Mouse (Mus musculus): Measurements from ENCODE around the gene Brf1. TPM values are rescaled to one million over a fixed set of nuclear protein-coding genes. Genes with fewer than 3 reads are reported as not detected.
A peak's percentile ranks its signal among the peaks of the same experiment; 100 is the strongest.

Brf1 gene
- polyA plus RNA-seq, 1 experiment: 24.7 TPM

- H3K9ac ChIP-seq (ENCODE audit: low read depth, poor library complexity, severe bottlenecking): no peak overlapping the region
- no peaks in the 10 kb centered on the region for H3K36me3 ChIP-seq (ENCODE audit: control insufficient read depth, insufficient read depth, low read length, poor library complexity, severe bottlenecking)
- no peak overlapping the region for H3K27ac ChIP-seq (ENCODE audit: insufficient read depth, low read length)
- H3K9me3 ChIP-seq (replicated peaks; ENCODE audit: control insufficient read depth, insufficient read depth, low read length, poor library complexity, severe bottlenecking): no peaks in the 10 kb centered on the region
- no peak overlapping the region for H3K4me3 ChIP-seq (ENCODE audit: low read depth, low read length)
- no peaks in the 10 kb centered on the region for H3K4me1 ChIP-seq (ENCODE audit: control insufficient read depth, insufficient read depth, low read length)
- TF ChIP-seq POLR2A (IDR thresholded peaks at IDR 0.05; ENCODE audit: insufficient read depth, low read length): no peak
- TF ChIP-seq EP300 (IDR thresholded peaks at IDR 0.05; ENCODE audit: insufficient read depth, low read depth, low read length): no peak
- no peak for TF ChIP-seq CTCF (IDR thresholded peaks at IDR 0.05; ENCODE audit: low read depth, low read length)
- no peaks in the 10 kb centered on the region for H3K27me3 ChIP-seq (ENCODE audit: control insufficient read depth, insufficient read depth, low read length, poor library complexity, severe bottlenecking)
Observed at GRCm38 (mm10) chr12:113012443-113012842, 11.9 kb upstream of the Brf1 start.

GRCm38 (mm10) chr12:113011702-113012360 is 11.3 kb upstream of the Brf1 start:
- Histone ChIP-seq H3K9ac (ENCODE audit: low read depth, poor library complexity, severe bottlenecking) (no peak overlapping the region), H3K9me3 (replicated peaks; ENCODE audit: control insufficient read depth, insufficient read depth, low read length, poor library complexity, severe bottlenecking) (no peaks in the 10 kb centered on the region), H3K4me3 (ENCODE audit: low read depth, low read length) (no peak overlapping the region), H3K27ac (ENCODE audit: insufficient read depth, low read length) (no peak overlapping the region), H3K36me3 (ENCODE audit: control insufficient read depth, insufficient read depth, low read length, poor library complexity, severe bottlenecking) (no peaks in the 10 kb centered on the region), H3K27me3 (ENCODE audit: control insufficient read depth, insufficient read depth, low read length, poor library complexity, severe bottlenecking) (no peaks in the 10 kb centered on the region), H3K4me1 (ENCODE audit: control insufficient read depth, insufficient read depth, low read length) (no peaks in the 10 kb centered on the region)
- TF ChIP-seq EP300 (IDR thresholded peaks at IDR 0.05; ENCODE audit: insufficient read depth, low read depth, low read length) (no peak), POLR2A (IDR thresholded peaks at IDR 0.05; ENCODE audit: insufficient read depth, low read length) (no peak), CTCF (IDR thresholded peaks at IDR 0.05; ENCODE audit: low read depth, low read length) (no peak)

GRCm38 (mm10) chr12:113004993-113005392 is 4.5 kb upstream of the Brf1 start:
- Histone ChIP-seq H3K27ac (ENCODE audit: insufficient read depth, low read length) (no peak overlapping the region), H3K4me3 (ENCODE audit: low read depth, low read length) (no peak overlapping the region), H3K27me3 (ENCODE audit: control insufficient read depth, insufficient read depth, low read length, poor library complexity, severe bottlenecking) (no peaks in the 10 kb centered on the region), H3K4me1 (ENCODE audit: control insufficient read depth, insufficient read depth, low read length) (no peaks in the 10 kb centered on the region), H3K9ac (ENCODE audit: low read depth, poor library complexity, severe bottlenecking) (no peak overlapping the region), H3K9me3 (replicated peaks; ENCODE audit: control insufficient read depth, insufficient read depth, low read length, poor library complexity, severe bottlenecking) (no peaks in the 10 kb centered on the region), H3K36me3 (ENCODE audit: control insufficient read depth, insufficient read depth, low read length, poor library complexity, severe bottlenecking) (no peaks in the 10 kb centered on the region)
- TF ChIP-seq EP300 (IDR thresholded peaks at IDR 0.05; ENCODE audit: insufficient read depth, low read depth, low read length) (no peak), CTCF (IDR thresholded peaks at IDR 0.05; ENCODE audit: low read depth, low read length) (peak; percentile 60)

GRCm38 (mm10) chr12:113004011-113004410 is 3.5 kb upstream of the Brf1 start:
- Histone ChIP-seq H3K27me3 (ENCODE audit: control insufficient read depth, insufficient read depth, low read length, poor library complexity, severe bottlenecking) (no peaks in the 10 kb centered on the region), H3K9me3 (replicated peaks; ENCODE audit: control insufficient read depth, insufficient read depth, low read length, poor library complexity, severe bottlenecking) (no peaks in the 10 kb centered on the region), H3K9ac (ENCODE audit: low read depth, poor library complexity, severe bottlenecking) (no peak overlapping the region), H3K27ac (ENCODE audit: insufficient read depth, low read length) (no peak overlapping the region), H3K36me3 (ENCODE audit: control insufficient read depth, insufficient read depth, low read length, poor library complexity, severe bottlenecking) (no peaks in the 10 kb centered on the region), H3K4me3 (ENCODE audit: low read depth, low read length) (no peak overlapping the region), H3K4me1 (ENCODE audit: control insufficient read depth, insufficient read depth, low read length) (no peaks in the 10 kb centered on the region)
- TF ChIP-seq CTCF (IDR thresholded peaks at IDR 0.05; ENCODE audit: low read depth, low read length) (no peak), POLR2A (IDR thresholded peaks at IDR 0.05; ENCODE audit: insufficient read depth, low read length) (no peak), EP300 (IDR thresholded peaks at IDR 0.05; ENCODE audit: insufficient read depth, low read depth, low read length) (no peak)

GRCm38 (mm10) chr12:113002667-113003066 is 2.2 kb upstream of the Brf1 start:
- H3K4me1 ChIP-seq (ENCODE audit: control insufficient read depth, insufficient read depth, low read length): no peaks in the 10 kb centered on the region
- H3K9ac ChIP-seq (ENCODE audit: low read depth, poor library complexity, severe bottlenecking): no peak overlapping the region
- no peaks in the 10 kb centered on the region for H3K36me3 ChIP-seq (ENCODE audit: control insufficient read depth, insufficient read depth, low read length, poor library complexity, severe bottlenecking)
- H3K27ac ChIP-seq (ENCODE audit: insufficient read depth, low read length): no peak overlapping the region
- no peaks in the 10 kb centered on the region for H3K27me3 ChIP-seq (ENCODE audit: control insufficient read depth, insufficient read depth, low read length, poor library complexity, severe bottlenecking)
- H3K4me3 ChIP-seq (ENCODE audit: low read depth, low read length): no peak overlapping the region
- no peak for TF ChIP-seq CTCF (IDR thresholded peaks at IDR 0.05; ENCODE audit: low read depth, low read length)
- no peak for TF ChIP-seq EP300 (IDR thresholded peaks at IDR 0.05; ENCODE audit: insufficient read depth, low read depth, low read length)
- TF ChIP-seq POLR2A (IDR thresholded peaks at IDR 0.05; ENCODE audit: insufficient read depth, low read length): no peak
- H3K9me3 ChIP-seq (replicated peaks; ENCODE audit: control insufficient read depth, insufficient read depth, low read length, poor library complexity, severe bottlenecking): no peaks in the 10 kb centered on the region

- peak overlapping the region; percentile 72 for H3K27ac ChIP-seq (ENCODE audit: insufficient read depth, low read length)
- no peak for TF ChIP-seq POLR2A (IDR thresholded peaks at IDR 0.05; ENCODE audit: insufficient read depth, low read length)
- no peak for TF ChIP-seq CTCF (IDR thresholded peaks at IDR 0.05; ENCODE audit: low read depth, low read length)
- no peak for TF ChIP-seq EP300 (IDR thresholded peaks at IDR 0.05; ENCODE audit: insufficient read depth, low read depth, low read length)
- H3K27me3 ChIP-seq (ENCODE audit: control insufficient read depth, insufficient read depth, low read length, poor library complexity, severe bottlenecking): no peaks in the 10 kb centered on the region
- no peaks in the 10 kb centered on the region for H3K36me3 ChIP-seq (ENCODE audit: control insufficient read depth, insufficient read depth, low read length, poor library complexity, severe bottlenecking)
- H3K4me1 ChIP-seq (ENCODE audit: control insufficient read depth, insufficient read depth, low read length): no peaks in the 10 kb centered on the region
- peak overlapping the region; percentile 38 for H3K9ac ChIP-seq (ENCODE audit: low read depth, poor library complexity, severe bottlenecking)
- H3K9me3 ChIP-seq (replicated peaks; ENCODE audit: control insufficient read depth, insufficient read depth, low read length, poor library complexity, severe bottlenecking): no peaks in the 10 kb centered on the region
- H3K4me3 ChIP-seq (ENCODE audit: low read depth, low read length): peak overlapping the region; percentile 73
Observed at GRCm38 (mm10) chr12:113001133-113001474, 600 bp upstream of the Brf1 start.
